Mouse (Mus musculus) CH12.LX (cell line): ENCODE results near the gene Ube2o. TPM values are rescaled to one million over a fixed set of nuclear protein-coding genes. Genes with fewer than 3 reads are reported as not detected.

Experiments
- DNase-seq: peaks from one replicate; pipeline ENCODE4 v3.0.0-alpha.2; 2013; ENCODE audit errors: extremely low read depth
- H3K27ac ChIP-seq: 2 replicates; pipeline ENCODE4 v1.5.1; 2012; ENCODE audit warnings: low read depth, mild to moderate bottlenecking, control low read depth, moderate library complexity; ENCODE audit not compliant: insufficient read depth
- H3K27me3 ChIP-seq: replicated peaks from 2 replicates; pipeline ENCODE3; 2012; ENCODE audit warnings: inconsistent platforms
- H3K36me3 ChIP-seq, 2 experiments: replicated peaks in 1 of 2; 2 replicates each; pipeline versions ENCODE3 to v1.6.1; 2012; ENCODE audit warnings: inconsistent platforms in 1 of 2, low read length in 1 of 2, mild to moderate bottlenecking in 1 of 2, mixed read lengths in 1 of 2, moderate library complexity in 1 of 2; ENCODE audit not compliant: control insufficient read depth in 1 of 2, insufficient read depth in 1 of 2
- H3K4me1 ChIP-seq, 2 experiments: 2 replicates each; pipeline ENCODE4 v1.6.1; 2012; ENCODE audit warnings: inconsistent platforms in 1 of 2, moderate library complexity in 1 of 2; ENCODE audit not compliant: insufficient read depth in 2 of 2, control insufficient read depth in 1 of 2
- H3K4me2 ChIP-seq: 2 replicates; pipeline ENCODE4 v1.6.1; 2012; ENCODE audit warnings: low read depth, mild to moderate bottlenecking, control low read depth; ENCODE audit not compliant: poor library complexity, insufficient read depth, severe bottlenecking
- H3K4me3 ChIP-seq, 3 experiments: fragments of 150-350 bp in 1 of 3; sonication (generic) in 1 of 3; replicated peaks in 1 of 3; 2 replicates each; pipeline versions ENCODE3 to v1.5.1; 2011 to 2012; ENCODE audit warnings: low read depth in 2 of 3, low read length in 2 of 3, mild to moderate bottlenecking in 2 of 3, moderate library complexity in 2 of 3, control low read depth in 1 of 3, improper control_type of control experiment in 1 of 3, inconsistent platforms in 1 of 3, mixed read lengths in 1 of 3; ENCODE audit not compliant: poor library complexity in 1 of 3
- H3K79me2 ChIP-seq: replicated peaks from 2 replicates; pipeline ENCODE4 v1.6.1; 2012; ENCODE audit warnings: mild to moderate bottlenecking, moderate library complexity; ENCODE audit not compliant: control insufficient read depth, poor library complexity, insufficient read depth, severe bottlenecking; ENCODE audit errors: extremely low read depth
- H3K9ac ChIP-seq: 2 replicates; pipeline ENCODE4 v1.6.1; 2012; ENCODE audit warnings: low read depth, mild to moderate bottlenecking, control low read depth, moderate library complexity; ENCODE audit not compliant: insufficient read depth
- H3K9me3 ChIP-seq: replicated peaks from 2 replicates; pipeline ENCODE3; 2012; ENCODE audit warnings: low read length, inconsistent platforms, mixed read lengths
- BHLHE40 ChIP-seq: IDR thresholded peaks from 2 replicates; pipeline ENCODE4 v1.6.1; 2011; ENCODE audit warnings: mild to moderate bottlenecking, low read depth, low read length, improper control_type of control experiment
- CHD2 ChIP-seq: IDR thresholded peaks from 2 replicates; pipeline ENCODE4 v1.6.1; 2011; ENCODE audit warnings: low read length, improper control_type of control experiment
- E2F4 ChIP-seq: IDR thresholded peaks from 2 replicates; pipeline ENCODE4 v1.6.1; 2011; ENCODE audit warnings: low read depth, low read length, improper control_type of control experiment; ENCODE audit not compliant: insufficient replicate concordance
- ELF1 ChIP-seq: IDR thresholded peaks from 2 replicates; pipeline ENCODE4 v1.6.1; 2014; ENCODE audit warnings: low read depth, mild to moderate bottlenecking, inconsistent platforms, low read length, improper control_type of control experiment
- EP300 ChIP-seq: IDR thresholded peaks from 2 replicates; pipeline ENCODE4 v1.6.1; 2011; ENCODE audit warnings: low read length, improper control_type of control experiment
- ETS1 ChIP-seq: conservative IDR thresholded peaks from 2 replicates; pipeline ENCODE4 v1.6.1; 2012; ENCODE audit warnings: low read depth, mild to moderate bottlenecking, inconsistent platforms, low read length, improper control_type of control experiment, moderate library complexity
- GABPA ChIP-seq: IDR thresholded peaks from 2 replicates; pipeline ENCODE4 v1.6.1; 2012; ENCODE audit warnings: low read depth, low read length, improper control_type of control experiment, inconsistent platforms; ENCODE audit not compliant: insufficient replicate concordance
- IRF4 ChIP-seq: IDR thresholded peaks from 2 replicates; pipeline ENCODE4 v1.6.1; 2014; ENCODE audit warnings: low read depth, mild to moderate bottlenecking, inconsistent platforms, low read length, improper control_type of control experiment
- JUN ChIP-seq: IDR thresholded peaks from 2 replicates; pipeline ENCODE4 v1.6.1; 2011; ENCODE audit warnings: low read depth, mild to moderate bottlenecking, low read length, improper control_type of control experiment, moderate library complexity; ENCODE audit not compliant: insufficient read depth
- JUND ChIP-seq: conservative IDR thresholded peaks from 2 replicates; pipeline ENCODE4 v1.6.1; 2011; ENCODE audit warnings: low read depth, low read length, improper control_type of control experiment
- KAT2A ChIP-seq: IDR thresholded peaks from 2 replicates; pipeline ENCODE4 v1.6.1; 2012; ENCODE audit warnings: low read length, improper control_type of control experiment, inconsistent platforms; ENCODE audit not compliant: insufficient replicate concordance
- MAZ ChIP-seq: IDR thresholded peaks from 2 replicates; pipeline ENCODE4 v1.6.1; 2012; ENCODE audit warnings: low read depth, mild to moderate bottlenecking, inconsistent platforms, low read length, improper control_type of control experiment, moderate library complexity
- MEF2A ChIP-seq: IDR thresholded peaks from 2 replicates; pipeline ENCODE4 v1.6.1; 2014; ENCODE audit warnings: low read depth, mild to moderate bottlenecking, inconsistent platforms, low read length, improper control_type of control experiment, borderline replicate concordance
- MXI1 ChIP-seq: IDR thresholded peaks from 2 replicates; pipeline ENCODE4 v1.6.1; 2011; ENCODE audit warnings: mild to moderate bottlenecking, low read depth, low read length, improper control_type of control experiment
- MYC ChIP-seq: IDR thresholded peaks from 2 replicates; pipeline ENCODE4 v1.6.1; 2011; ENCODE audit warnings: low read depth, mild to moderate bottlenecking, improper control_type of control experiment, low read length
- NELFE ChIP-seq: IDR thresholded peaks from 2 replicates; pipeline ENCODE4 v1.6.1; 2011; ENCODE audit warnings: low read depth, low read length, improper control_type of control experiment
- NRF1 ChIP-seq: IDR thresholded peaks from 2 replicates; pipeline ENCODE4 v1.6.1; 2014; ENCODE audit warnings: low read depth, mild to moderate bottlenecking, inconsistent platforms, low read length, improper control_type of control experiment, moderate library complexity
- PAX5 ChIP-seq: IDR thresholded peaks from 2 replicates; pipeline ENCODE4 v1.6.1; 2012; ENCODE audit warnings: low read length, inconsistent platforms, mixed read lengths
- POLR2A ChIP-seq: IDR thresholded peaks from 2 replicates; pipeline ENCODE4 v1.6.1; 2011; ENCODE audit warnings: low read depth, mild to moderate bottlenecking, improper control_type of control experiment, low read length
- RAD21 ChIP-seq: IDR thresholded peaks from 2 replicates; pipeline ENCODE4 v1.6.1; 2011; ENCODE audit warnings: low read depth, mild to moderate bottlenecking, low read length, improper control_type of control experiment, moderate library complexity
- RCOR1 ChIP-seq: conservative IDR thresholded peaks from 2 replicates; pipeline ENCODE4 v1.6.1; 2012; ENCODE audit warnings: low read depth, mild to moderate bottlenecking, inconsistent platforms, low read length, improper control_type of control experiment
- TBP ChIP-seq: conservative IDR thresholded peaks from 2 replicates; pipeline ENCODE4 v1.6.1; 2011; ENCODE audit warnings: low read depth, low read length, improper control_type of control experiment
- TCF12 ChIP-seq: IDR thresholded peaks from 2 replicates; pipeline ENCODE4 v1.6.1; 2014; ENCODE audit warnings: low read depth, mild to moderate bottlenecking, inconsistent platforms, low read length, improper control_type of control experiment
- UBTF ChIP-seq: IDR thresholded peaks from 2 replicates; pipeline ENCODE4 v1.6.1; 2012; ENCODE audit warnings: low read depth, mild to moderate bottlenecking, inconsistent platforms, low read length, improper control_type of control experiment, moderate library complexity
- USF1 ChIP-seq: IDR thresholded peaks from 2 replicates; pipeline ENCODE4 v1.6.1; 2014; ENCODE audit warnings: low read depth, mild to moderate bottlenecking, inconsistent platforms, low read length, improper control_type of control experiment
- USF2 ChIP-seq: conservative IDR thresholded peaks from 2 replicates; pipeline ENCODE4 v1.6.1; 2011; ENCODE audit warnings: low read depth, low read length, improper control_type of control experiment
- ZC3H11A ChIP-seq: IDR thresholded peaks from 2 replicates; pipeline ENCODE4 v1.6.1; 2012; ENCODE audit warnings: low read depth, mild to moderate bottlenecking, inconsistent platforms, low read length, improper control_type of control experiment
- ZMIZ1 ChIP-seq: IDR thresholded peaks from 2 replicates; pipeline ENCODE4 v1.6.1; 2012; ENCODE audit warnings: low read depth, mild to moderate bottlenecking, inconsistent platforms, low read length, improper control_type of control experiment
- dilution Hi-C: fragments of 300-500 bp; cut with MboI; formaldehyde crosslinking; loops from 2 replicates; pipeline ENCODE4 v1.14.3; 2020; ENCODE audit warnings: low sequenced_read_pairs; ENCODE audit not compliant: extremely low pct_unique_long_range_greater_than_20kb, extremely low pct_ligation_motif_present
- in situ Hi-C: fragments of 300-500 bp; cut with MboI; formaldehyde crosslinking; loops from 3 replicates; pipeline ENCODE4 v1.14.3; 2019; ENCODE audit warnings: low sequenced_read_pairs, low pct_ligation_motif_present, low pct_unique_long_range_greater_than_20kb, mixed read lengths
- polyA plus RNA-seq: library from polyadenylated mRNA; unstranded; fragments of >175 nt; gene quantifications from 2 replicates; pipeline ENCODE4 v1.2.1, GENCODE M21; 2012; ENCODE audit warnings: low read depth; ENCODE audit not compliant: insufficient read length
- total RNA-seq, 2 experiments: library from RNA; depleted of rRNA; stranded (reverse); fragments of 300-350 nt in 1 of 2; fragments of >200 nt in 1 of 2; gene quantifications; 2 replicates each; pipeline ENCODE4 v1.2.3; 2012 to 2014

The Ube2o gene
- total and polyA plus RNA-seq, 3 experiments, result 12.7 to 61.7 (median 42.8) TPM

DNA sequence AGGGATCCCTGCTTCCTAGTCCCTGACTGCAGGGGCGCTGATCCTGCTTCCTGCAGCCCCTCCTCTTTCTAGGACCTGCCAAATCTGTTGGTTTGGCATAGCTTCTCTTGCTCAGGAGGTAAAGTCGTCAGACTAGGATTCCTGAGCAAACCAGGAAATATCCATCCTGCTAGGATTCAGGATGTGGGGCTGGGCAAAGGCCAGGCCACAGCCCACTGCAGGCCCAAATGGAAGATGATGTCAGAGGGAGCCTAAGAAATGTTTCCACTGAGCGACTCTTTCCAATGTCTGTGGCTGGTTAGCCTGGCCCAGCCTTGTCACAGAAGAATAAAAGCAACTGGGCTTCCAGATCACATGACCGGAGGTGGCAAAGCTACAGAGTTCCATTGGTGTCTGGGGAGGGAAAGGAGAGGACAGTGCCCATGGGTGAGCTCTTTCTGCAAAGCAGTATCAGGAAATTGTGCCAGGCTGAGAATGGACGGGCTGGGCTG, 57.5 kb downstream of the Ube2o start:
- Histone ChIP-seq H3K79me2 (no peaks in the 10 kb centered on the region), H3K27ac (no peak overlapping the region), H3K4me3 (no peak overlapping the region), H3K9ac (no peak overlapping the region), H3K4me1 (peaks cover 0 to 20% of the 10 kb centered on the region in 2 experiments; a peak in 2 of 4 replicates), H3K4me2 (no peak overlapping the region), H3K9me3 (no peaks in the 10 kb centered on the region), H3K27me3 (peaks cover 31% of the 10 kb centered on the region), H3K36me3 (no peaks in the 10 kb centered on the region)
- in situ Hi-C loops (no loop called here), dilution Hi-C loops (no loop called here)
- DNase-seq, result peak; percentile 53
- TF ChIP-seq TBP (no peak), JUND (no peak), IRF4 (no peak), KAT2A (no peak), RCOR1 (no peak), MYC (no peak), UBTF (no peak), PAX5 (no peak), E2F4 (no peak), POLR2A (no peak), TCF12 (no peak), USF2 (peak; percentile 66), MAZ (no peak), ETS1 (peak; percentile 44; the same call in 1 of the 2 replicates), USF1 (peak; percentile 75), ZMIZ1 (no peak), EP300 (peak; percentile 28; the same call in 1 of the 2 replicates), RAD21 (no peak), MXI1 (no peak), ELF1 (no peak), GABPA (no peak), ZC3H11A (no peak), CHD2 (no peak), MEF2A (peak; percentile 76; the same call in 1 of the 2 replicates), JUN (peak; percentile 62; the same call in 1 of the 2 replicates), NELFE (no peak), NRF1 (no peak), BHLHE40 (0 out of 2 replicates have a peak, but pooled peaks have one; percentile 31)
